Mouse (Mus musculus) forelimb bud, embryonic 11.5 days (tissue): ENCODE results near the gene Gm3468.
"Not testable (repeated sequence)": the region's sequence is repeated elsewhere in the genome, so short reads cannot be mapped to it uniquely, and the experiment has no call there.

Experiments
- DNase-seq: peaks from one replicate; pipeline ENCODE4 v3.0.0-alpha.2; 2012; ENCODE audit warnings: low read depth, low spot score

Gm3468 gene

GRCm38 (mm10) chr14:6108272-6108925, at the start of gene Gm3468:
TSS of gene Gm3468 (minus strand) at chr14:6108665.
- peak; percentile 64 for DNase-seq

- DNase-seq: not testable (repeated sequence)
Measured at GRCm38 (mm10) chr14:6125707-6126106, 17.2 kb upstream of the Gm3468 start, which contains the start of gene Gm3476. TSS of gene Gm3476 (minus strand) at chr14:6125807.

GRCm38 (mm10) chr14:6107500-6107899, 965 bp downstream of the Gm3468 start:
- DNase-seq: peak; percentile 36

- DNase-seq: not testable (repeated sequence)
Measured at GRCm38 (mm10) chr14:6093842-6094241, 14.6 kb downstream of the Gm3468 start, which contains the start of gene Gm8206. TSS of gene Gm8206 (minus strand) at chr14:6093942.

- DNase-seq: not testable (repeated sequence)
Measured at GRCm38 (mm10) chr14:6058167-6058566, 50.3 kb downstream of the Gm3468 start, which contains the start of gene Gm6337. TSS of gene Gm6337 (minus strand) at chr14:6058267.
